Mouse (Mus musculus) lung, embryonic 14.5 days (tissue): ENCODE results near the gene Arid5b. TPM values are rescaled to one million over a fixed set of nuclear protein-coding genes. Genes with fewer than 3 reads are reported as not detected.
A peak's percentile ranks its signal among the peaks of the same experiment; 100 is the strongest.

Experiments used
- ATAC-seq: fragments of 200-750 bp; cut with Nextera tagmentation; 2 replicates; pipeline ENCODE4 v1.8.0; 2017; ENCODE audit warnings: mild to moderate bottlenecking, moderate TSS enrichment, moderate library complexity; ENCODE audit not compliant: insufficient read depth
- DNase-seq: peaks from one replicate; pipeline ENCODE4 v3.0.0-alpha.2; 2015
- H3K27ac ChIP-seq: fragments of 300-500 bp; sonication (generic); 2 replicates; pipeline ENCODE4 v1.5.1; 2014; ENCODE audit warnings: low read depth, mild to moderate bottlenecking, moderate library complexity
- H3K27me3 ChIP-seq: fragments of 300-500 bp; sonication (generic); 2 replicates; pipeline ENCODE4 v1.6.1; 2014; ENCODE audit warnings: low read length, control low read depth; ENCODE audit not compliant: insufficient read depth
- H3K36me3 ChIP-seq: fragments of 300-500 bp; sonication (generic); 2 replicates; pipeline ENCODE4 v1.6.1; 2014; ENCODE audit warnings: control low read depth; ENCODE audit not compliant: insufficient read depth
- H3K4me1 ChIP-seq: fragments of 300-500 bp; sonication (generic); 2 replicates; pipeline ENCODE4 v1.6.1; 2014; ENCODE audit warnings: antibody characterized with exemption, control low read depth; ENCODE audit not compliant: insufficient read depth
- H3K4me2 ChIP-seq: fragments of 300-500 bp; sonication (generic); 2 replicates; pipeline ENCODE4 v1.6.1; 2014; ENCODE audit warnings: mild to moderate bottlenecking
- H3K4me3 ChIP-seq: fragments of 300-500 bp; sonication (generic); 2 replicates; pipeline ENCODE4 v1.5.1; 2014; ENCODE audit warnings: low read depth, low read length
- H3K9ac ChIP-seq: fragments of 300-500 bp; sonication (generic); 2 replicates; pipeline ENCODE4 v1.6.1; 2014
- H3K9me3 ChIP-seq: fragments of 300-500 bp; sonication (generic); 2 replicates; pipeline ENCODE4 v1.6.1; 2016; ENCODE audit warnings: low read depth, low read length, control low read depth
- CTCF ChIP-seq: IDR thresholded peaks from 2 replicates; pipeline ENCODE4 v1.5.1; 2016; ENCODE audit warnings: antibody characterized with exemption, low read depth
- WGBS: fragments of 180-500 bp; shearing (Covaris S2); extraction: QIAGEN DNeasy Blood & Tissue Kit; methylation state at CpG from one replicate; pipeline ENCODE4 v1.1.7; 2014; 5-methylcytosine and 5-hydroxymethylcytosine counted together
- polyA plus RNA-seq: library from polyadenylated mRNA; unstranded; fragments of >200 nt; fragmentation: Nextera tagmentation; extraction: Ambion mirVana; gene quantifications from 2 replicates; pipeline ENCODE4 v1.2.1, GENCODE M21; 2014

The Arid5b gene
- polyA plus RNA-seq, 1 experiment from 2014 or later = 41.2 TPM

- Histone ChIP-seq H3K4me2 (no peak overlapping the region), H3K9ac (no peak overlapping the region), H3K4me1 (peaks cover 7% of the 10 kb centered on the region; the same call in 1 of the 2 replicates), H3K36me3 (peaks cover 67% of the 10 kb centered on the region), H3K4me3 (no peak overlapping the region), H3K27me3 (no peaks in the 10 kb centered on the region), H3K9me3 (no peaks in the 10 kb centered on the region), H3K27ac (no peak overlapping the region)
- DNase-seq (no peak), ATAC-seq (no peak)
- no peak for TF ChIP-seq CTCF
- 50% methylated on average over 2 of the region's 2 CpGs for WGBS
Observed at GRCm38 (mm10) chr10:68095136-68095535, 183.4 kb downstream of the Arid5b start.

- H3K4me1 ChIP-seq = peaks cover 9% of the 10 kb centered on the region; the same call in 1 of the 2 replicates
- H3K9ac ChIP-seq = no peak overlapping the region
- H3K9me3 ChIP-seq = no peaks in the 10 kb centered on the region
- H3K4me3 ChIP-seq = no peak overlapping the region
- no peak overlapping the region for H3K27ac ChIP-seq
- peaks cover 58% of the 10 kb centered on the region for H3K36me3 ChIP-seq
- 70% methylated on average over 3 of the region's 3 CpGs for WGBS
- no peaks in the 10 kb centered on the region for H3K27me3 ChIP-seq
- DNase-seq (no peak), ATAC-seq (no peak)
- TF ChIP-seq CTCF = no peak
- no peak overlapping the region for H3K4me2 ChIP-seq
Observed at GRCm38 (mm10) chr10:68093496-68093895, 185.0 kb downstream of the Arid5b start.

GRCm38 (mm10) chr10:68091840-68092239 is 186.7 kb downstream of the Arid5b start:
- WGBS = 81% methylated on average over 4 of the region's 4 CpGs
- ATAC-seq (no peak), DNase-seq (no peak)
- Histone ChIP-seq H3K36me3 (peaks cover 41% of the 10 kb centered on the region), H3K27ac (no peak overlapping the region), H3K9me3 (no peaks in the 10 kb centered on the region), H3K4me1 (peaks cover 9% of the 10 kb centered on the region; the same call in 1 of the 2 replicates), H3K4me2 (no peak overlapping the region), H3K9ac (no peak overlapping the region), H3K27me3 (no peaks in the 10 kb centered on the region), H3K4me3 (no peak overlapping the region)
- no peak for TF ChIP-seq CTCF

GRCm38 (mm10) chr10:68091011-68091410 is 187.5 kb downstream of the Arid5b start:
- H3K9me3 ChIP-seq = no peaks in the 10 kb centered on the region
- DNase-seq = no peak
- peaks cover 33% of the 10 kb centered on the region for H3K36me3 ChIP-seq
- TF ChIP-seq CTCF = no peak
- peak overlapping the region; percentile 34; the same call in 1 of the 2 replicates for H3K27ac ChIP-seq
- H3K4me2 ChIP-seq = no peak overlapping the region
- H3K4me3 ChIP-seq = no peak overlapping the region
- no peak for ATAC-seq
- peaks cover 9% of the 10 kb centered on the region; the same call in 1 of the 2 replicates for H3K4me1 ChIP-seq
- WGBS = 61% methylated on average over 11 of the region's 11 CpGs
- H3K9ac ChIP-seq = no peak overlapping the region
- no peaks in the 10 kb centered on the region for H3K27me3 ChIP-seq

GRCm38 (mm10) chr10:68090544-68090943 is 188.0 kb downstream of the Arid5b start:
- H3K9ac ChIP-seq = no peak overlapping the region
- H3K4me3 ChIP-seq = no peak overlapping the region
- H3K4me1 ChIP-seq = peaks cover 9% of the 10 kb centered on the region; the same call in 1 of the 2 replicates
- no peaks in the 10 kb centered on the region for H3K9me3 ChIP-seq
- no peak for ATAC-seq
- no peak for TF ChIP-seq CTCF
- H3K27me3 ChIP-seq = no peaks in the 10 kb centered on the region
- DNase-seq = peak; percentile 35
- 45% methylated on average over 3 of the region's 3 CpGs for WGBS
- H3K27ac ChIP-seq = peak overlapping the region; percentile 34; the same call in 1 of the 2 replicates
- H3K4me2 ChIP-seq = no peak overlapping the region
- peaks cover 28% of the 10 kb centered on the region for H3K36me3 ChIP-seq

GRCm38 (mm10) chr10:68090197-68090535 is 188.4 kb downstream of the Arid5b start:
- Histone ChIP-seq H3K27ac (peak overlapping the region; percentile 31; the same call in 1 of the 2 replicates), H3K27me3 (no peaks in the 10 kb centered on the region), H3K4me1 (peaks cover 9% of the 10 kb centered on the region; the same call in 1 of the 2 replicates), H3K9me3 (no peaks in the 10 kb centered on the region), H3K36me3 (peaks cover 24% of the 10 kb centered on the region), H3K4me2 (no peak overlapping the region), H3K9ac (no peak overlapping the region), H3K4me3 (no peak overlapping the region)
- ATAC-seq (peak; percentile 76), DNase-seq (peak; percentile 93)
- 30% methylated on average over 4 of the region's 4 CpGs for WGBS
- TF ChIP-seq CTCF = no peak; the same call in 1 of the 2 replicates

GRCm38 (mm10) chr10:68089435-68090196 is 188.9 kb downstream of the Arid5b start:
- no peaks in the 10 kb centered on the region for H3K9me3 ChIP-seq
- DNase-seq (peak; percentile 85), ATAC-seq (peak; percentile 17; the same call in 1 of the 2 replicates)
- H3K9ac ChIP-seq = no peak overlapping the region
- H3K4me3 ChIP-seq = no peak overlapping the region
- no peaks in the 10 kb centered on the region for H3K27me3 ChIP-seq
- peaks cover 19% of the 10 kb centered on the region for H3K36me3 ChIP-seq
- peak overlapping the region; percentile 31; the same call in 1 of the 2 replicates for H3K27ac ChIP-seq
- 41% methylated on average over 15 of the region's 15 CpGs for WGBS
- peak; percentile 71 for TF ChIP-seq CTCF
- peaks cover 9% of the 10 kb centered on the region; the same call in 1 of the 2 replicates for H3K4me1 ChIP-seq
- no peak overlapping the region for H3K4me2 ChIP-seq
